In the genomic region with DNA sequence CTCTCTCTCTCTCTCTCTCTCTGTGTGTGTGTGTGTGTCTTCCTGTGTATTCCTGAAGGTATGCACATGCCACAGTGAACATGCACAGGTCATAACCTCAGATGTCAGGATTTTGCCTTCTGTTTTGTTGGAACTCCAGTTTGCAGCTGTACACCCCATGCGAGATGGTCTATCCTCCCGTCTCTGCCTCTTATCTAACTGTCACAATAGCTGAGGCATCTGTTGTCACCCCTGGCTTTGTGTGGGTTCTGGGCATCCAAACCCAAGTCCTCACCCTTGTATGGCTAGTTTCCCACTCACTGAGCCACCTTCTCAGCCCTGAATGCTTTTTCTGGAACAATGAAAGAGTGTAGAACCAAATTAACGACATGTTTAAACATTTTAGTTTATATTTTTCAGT, we compare ENCODE assay signal across 28 mouse cellular contexts. TPM values are rescaled to one million over a fixed set of nuclear protein-coding genes. Genes with fewer than 3 reads are reported as not detected.
"Had no signal": no experiment of that assay in that cellular context is flagged by ENCODE, and none has a peak within 500 bp of the region (broad histone marks: within the 10 kb centered on the region; RNA-seq: fewer than 3 reads in every experiment).

No protein-coding gene starts in this region.

- DNase-seq: cerebellum, adult 8-10 months; cerebellum, adult 9-10 months; cerebellum, adult 9-11 months; cerebellum, postnatal 10 days; cerebellum, postnatal 14 days; cerebellum, postnatal 25 days; cerebellum, postnatal 36 days; embryo, embryonic 11 days; forebrain, postnatal 0 days; gastrocnemius, adult 2 months; gastrocnemius, postnatal 10 days; gastrocnemius, postnatal 14 days; gastrocnemius, postnatal 25 days; gastrocnemius, postnatal 36 days; heart, adult 18-20 months; heart, adult 2 months had no signal

- H3K4me1 ChIP-seq: embryonic facial prominence, embryonic 10.5 days; embryonic facial prominence, embryonic 12.5 days; embryonic facial prominence, embryonic 13.5 days; embryonic facial prominence, embryonic 15.5 days; forebrain, embryonic 10.5 days; forebrain, embryonic 12.5 days; forebrain, embryonic 13.5 days; forebrain, embryonic 15.5 days had no signal

- H3K4me3 ChIP-seq: embryonic facial prominence, embryonic 10.5 days; embryonic facial prominence, embryonic 12.5 days; embryonic facial prominence, embryonic 13.5 days; embryonic facial prominence, embryonic 15.5 days; erythroblast, embryonic 14.5 days; forebrain, embryonic 10.5 days; forebrain, embryonic 12.5 days; forebrain, embryonic 13.5 days; forebrain, embryonic 15.5 days; gastrocnemius, adult 2 months; heart, adult 2 months; heart, embryonic 10.5 days had no signal

- H3K36me3 ChIP-seq: embryonic facial prominence, embryonic 10.5 days; embryonic facial prominence, embryonic 12.5 days; embryonic facial prominence, embryonic 13.5 days; embryonic facial prominence, embryonic 15.5 days; forebrain, embryonic 10.5 days; forebrain, embryonic 12.5 days; forebrain, embryonic 15.5 days had no signal

- H3K9ac ChIP-seq: embryonic facial prominence, embryonic 12.5 days; embryonic facial prominence, embryonic 13.5 days; embryonic facial prominence, embryonic 15.5 days; forebrain, embryonic 12.5 days; forebrain, embryonic 13.5 days; forebrain, embryonic 15.5 days; forebrain, postnatal 0 days had no signal

- H3K27me3 ChIP-seq: embryonic facial prominence, embryonic 12.5 days; embryonic facial prominence, embryonic 13.5 days; embryonic facial prominence, embryonic 15.5 days; forebrain, embryonic 12.5 days; forebrain, embryonic 13.5 days; forebrain, embryonic 15.5 days had no signal

- H3K4me2 ChIP-seq: embryonic facial prominence, embryonic 12.5 days; embryonic facial prominence, embryonic 13.5 days; embryonic facial prominence, embryonic 15.5 days; forebrain, embryonic 12.5 days; forebrain, embryonic 13.5 days; forebrain, embryonic 15.5 days had no signal

- H3K9me3 ChIP-seq: embryonic facial prominence, embryonic 10.5 days; embryonic facial prominence, embryonic 12.5 days; embryonic facial prominence, embryonic 13.5 days; embryonic facial prominence, embryonic 15.5 days; forebrain, embryonic 10.5 days; forebrain, embryonic 12.5 days; forebrain, embryonic 13.5 days; forebrain, embryonic 15.5 days; heart, embryonic 10.5 days had no signal

- H3K27ac ChIP-seq: embryonic facial prominence, embryonic 10.5 days; embryonic facial prominence, embryonic 12.5 days; embryonic facial prominence, embryonic 13.5 days; embryonic facial prominence, embryonic 15.5 days; forebrain, embryonic 10.5 days; forebrain, embryonic 12.5 days; forebrain, embryonic 13.5 days; forebrain, embryonic 15.5 days; gastrocnemius, adult 2 months; heart, adult 2 months; heart, embryonic 10.5 days had no signal

RNA-seq across cellular contexts. Expression of gene Rasgrp3, which starts 44.7 kb away (rescaled TPM):
- total RNA-seq: common myeloid progenitor, adult 5-6 weeks; granulocyte monocyte progenitor cell, adult 5-6 weeks had no signal
- polyA plus RNA-seq: erythroblast, embryonic 14.5 days had no signal
